Mouse (Mus musculus) ES-Bruce4 (cell line): ENCODE data around the gene Tmprss6.

Experiments
- CTCF ChIP-seq: IDR thresholded peaks from one replicate; pipeline ENCODE4 v1.8.1; 2011; ENCODE audit warnings: low read depth, low read length
- POLR2A ChIP-seq: IDR thresholded peaks from one replicate; pipeline ENCODE4 v1.8.1; 2011; ENCODE audit warnings: low read length; ENCODE audit not compliant: insufficient read depth

GRCm38 (mm10) chr15:78409570-78410052 lies 58.8 kb downstream of the Tmprss6 start:
- no peak for TF ChIP-seq POLR2A
- TF ChIP-seq CTCF: no peak
